Mouse (Mus musculus) limb, embryonic 11.5 days (tissue): ENCODE data around the gene Nop2. TPM values are rescaled to one million over a fixed set of nuclear protein-coding genes. Genes with fewer than 3 reads are reported as not detected.

Experiments used
- ATAC-seq: fragments of 200-750 bp; cut with Nextera tagmentation; 2 replicates; pipeline ENCODE4 v1.8.0; 2017; ENCODE audit warnings: low read depth; ENCODE audit not compliant: insufficient number of reproducible peaks, low FRiP score, low TSS enrichment
- DNase-seq: peaks from one replicate; pipeline ENCODE4 v3.0.0-alpha.2; 2015; ENCODE audit warnings: low spot score
- H3K27ac ChIP-seq: fragments of 300-500 bp; sonication (generic); replicated peaks from 2 replicates; pipeline ENCODE4 v1.5.1; 2014; ENCODE audit warnings: low read depth, mild to moderate bottlenecking, low read length
- H3K27me3 ChIP-seq: fragments of 300-500 bp; sonication (generic); 2 replicates; pipeline ENCODE4 v1.6.1; 2014; ENCODE audit warnings: mild to moderate bottlenecking, low read length, mixed read lengths; ENCODE audit not compliant: control insufficient read depth, insufficient read depth
- H3K36me3 ChIP-seq: fragments of 300-500 bp; sonication (generic); 2 replicates; pipeline ENCODE4 v1.6.1; 2014; ENCODE audit warnings: mild to moderate bottlenecking, low read length, moderate library complexity, mixed read lengths; ENCODE audit not compliant: control insufficient read depth, insufficient read depth
- H3K4me1 ChIP-seq: fragments of 300-500 bp; sonication (generic); 2 replicates; pipeline ENCODE4 v1.6.1; 2014; ENCODE audit warnings: low read length, mixed read lengths; ENCODE audit not compliant: control insufficient read depth, insufficient read depth
- H3K4me2 ChIP-seq: fragments of 300-500 bp; sonication (generic); 2 replicates; pipeline ENCODE4 v1.6.1; 2014; ENCODE audit warnings: low read depth, mild to moderate bottlenecking, moderate library complexity; ENCODE audit not compliant: severe bottlenecking
- H3K4me3 ChIP-seq: fragments of 300-500 bp; sonication (generic); 2 replicates; pipeline ENCODE4 v1.5.1; 2014; ENCODE audit warnings: low read depth, low read length
- H3K9ac ChIP-seq: fragments of 300-500 bp; sonication (generic); 2 replicates; pipeline ENCODE4 v1.6.1; 2014; ENCODE audit warnings: mild to moderate bottlenecking, low read length
- H3K9me3 ChIP-seq: fragments of 300-500 bp; sonication (generic); 2 replicates; pipeline ENCODE4 v1.6.1; 2016; ENCODE audit warnings: low read length; ENCODE audit not compliant: control insufficient read depth
- WGBS: fragments of 180-500 bp; shearing (Covaris S2); extraction: QIAGEN DNeasy Blood & Tissue Kit; methylation state at CpG from one replicate; pipeline ENCODE4 v1.1.7; 2014; 5-methylcytosine and 5-hydroxymethylcytosine counted together
- polyA plus RNA-seq: library from polyadenylated mRNA; unstranded; fragments of >200 nt; fragmentation: Nextera tagmentation; extraction: Ambion mirVana; gene quantifications from 2 replicates; pipeline ENCODE4 v1.2.1, GENCODE M21; 2014

Nop2 gene
- polyA plus RNA-seq, 1 experiment from 2014 or later = 71.4 TPM

- Histone ChIP-seq H3K4me1 (0 out of 2 replicates have a peak, but pooled peaks cover 3% of the 10 kb centered on the region), H3K9ac (no peak overlapping the region), H3K36me3 (peaks cover 24% of the 10 kb centered on the region), H3K4me2 (no peak overlapping the region), H3K27me3 (no peaks in the 10 kb centered on the region), H3K27ac (0 out of 2 replicates have a peak overlapping the region, but pooled peaks have one; percentile 12), H3K9me3 (no peaks in the 10 kb centered on the region), H3K4me3 (no peak overlapping the region)
- DNase-seq = no peak
- 89% methylated on average over 20 of the region's 20 CpGs for WGBS
- ATAC-seq = no peak
Measured at GRCm38 (mm10) chr6:125129710-125130402, 1.9 kb upstream of the Nop2 start.

DNA sequence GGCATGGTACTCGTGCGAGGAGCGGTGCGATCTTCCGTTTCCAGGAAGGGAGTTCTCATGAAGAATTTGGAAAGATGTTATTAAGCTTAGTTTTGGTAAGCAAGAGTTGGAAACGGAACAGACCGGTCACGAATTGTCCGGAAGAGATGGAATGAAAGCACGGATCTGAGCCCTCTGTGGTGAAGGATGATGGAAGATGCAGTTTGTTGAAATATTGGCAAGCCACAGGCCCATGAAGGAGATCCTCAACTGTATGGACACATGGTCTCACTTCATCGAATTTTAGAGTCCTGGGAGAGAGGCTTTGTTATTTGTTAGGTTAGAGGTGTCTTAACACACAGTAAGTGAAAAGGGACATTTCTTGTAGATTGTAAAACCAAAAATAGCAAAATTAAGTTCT is 761 bp downstream of the Nop2 start:
- Histone ChIP-seq H3K27ac (no peak overlapping the region), H3K27me3 (no peaks in the 10 kb centered on the region), H3K4me3 (peak overlapping the region; percentile 64), H3K36me3 (peaks cover 43% of the 10 kb centered on the region), H3K4me2 (peak overlapping the region; percentile 67), H3K9ac (peak overlapping the region; percentile 79), H3K9me3 (no peaks in the 10 kb centered on the region), H3K4me1 (0 out of 2 replicates have a peak, but pooled peaks cover 3% of the 10 kb centered on the region)
- WGBS = 8% methylated on average over 11 of the region's 11 CpGs
- ATAC-seq (no peak), DNase-seq (no peak)

DNA sequence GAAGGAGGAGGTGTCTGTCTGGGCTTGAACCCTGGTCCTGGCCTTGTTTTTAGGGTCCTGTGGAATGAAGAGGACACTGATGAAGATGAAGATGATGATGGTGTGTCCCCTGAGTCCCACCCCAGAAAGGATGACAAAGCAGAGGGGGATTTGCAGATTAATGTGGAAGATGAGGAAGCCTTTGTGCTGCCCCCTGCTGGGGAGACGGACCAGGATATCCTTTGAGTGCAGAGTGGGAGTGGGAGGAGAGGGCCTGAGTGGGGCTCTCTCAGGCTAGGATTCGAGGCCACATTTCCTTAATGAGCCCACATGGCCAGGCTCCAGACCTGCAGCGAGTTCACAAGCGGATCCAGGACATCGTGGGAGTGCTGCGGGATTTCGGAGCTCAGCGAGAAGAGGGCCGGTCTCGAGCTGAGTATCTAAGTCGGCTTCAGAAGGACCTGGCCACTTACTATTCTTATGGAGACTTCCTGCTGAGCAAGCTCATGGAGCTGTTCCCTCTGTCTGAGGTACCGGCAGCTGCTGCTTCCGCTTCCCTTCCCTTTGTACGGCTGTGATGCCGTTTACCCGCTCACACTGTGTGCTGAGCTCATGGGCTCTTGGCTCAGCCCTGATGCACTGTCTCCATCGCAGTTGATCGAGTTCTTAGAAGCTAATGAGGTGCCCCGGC is 5.4 kb downstream of the Nop2 start:
- WGBS = 94% methylated on average over 19 of the region's 19 CpGs
- no peak overlapping the region for H3K27ac ChIP-seq
- DNase-seq (peak; percentile 61), ATAC-seq (no peak)
- no peak overlapping the region for H3K9ac ChIP-seq
- peaks cover 56% of the 10 kb centered on the region for H3K36me3 ChIP-seq
- no peak overlapping the region for H3K4me3 ChIP-seq
- H3K27me3 ChIP-seq = no peaks in the 10 kb centered on the region
- H3K4me2 ChIP-seq = no peak overlapping the region
- H3K4me1 ChIP-seq = no peaks in the 10 kb centered on the region
- H3K9me3 ChIP-seq = no peaks in the 10 kb centered on the region

- Histone ChIP-seq H3K4me3 (no peak overlapping the region), H3K9ac (no peak overlapping the region), H3K27ac (no peak overlapping the region), H3K4me2 (no peak overlapping the region), H3K27me3 (no peaks in the 10 kb centered on the region), H3K36me3 (peaks cover 58% of the 10 kb centered on the region), H3K9me3 (no peaks in the 10 kb centered on the region), H3K4me1 (0 out of 2 replicates have a peak, but pooled peaks cover 5% of the 10 kb centered on the region)
- 94% methylated on average over 7 of the region's 7 CpGs for WGBS
- DNase-seq (no peak), ATAC-seq (no peak)
Measured at GRCm38 (mm10) chr6:125139747-125140146, 8.0 kb downstream of the Nop2 start.

- 94% methylated on average over 8 of the region's 8 CpGs for WGBS
- peaks cover 37% of the 10 kb centered on the region for H3K36me3 ChIP-seq
- no peak overlapping the region for H3K27ac ChIP-seq
Measured at GRCm38 (mm10) chr6:125142436-125142835, 10.7 kb downstream of the Nop2 start.

DNA sequence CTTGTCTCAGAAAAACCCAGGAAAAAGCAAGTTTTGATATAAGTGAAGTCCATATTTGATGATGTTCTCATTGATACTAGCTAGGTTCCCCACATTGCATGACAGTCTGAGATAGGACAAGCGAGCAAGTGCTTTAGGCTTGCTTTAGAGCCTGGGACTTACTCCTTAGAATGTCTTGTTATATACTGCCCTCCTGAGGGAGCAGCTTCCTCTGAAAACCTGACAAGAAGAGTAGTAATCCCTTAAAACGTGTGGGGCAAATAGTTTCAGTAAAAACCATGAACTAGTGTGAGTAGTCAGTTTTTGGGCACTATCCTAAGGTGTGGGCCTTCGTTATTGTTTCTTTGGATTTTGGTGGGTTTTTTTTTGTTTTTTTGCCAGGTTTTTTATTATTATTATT is 11.4 kb downstream of the Nop2 start:
- ATAC-seq (no peak), DNase-seq (no peak)
- H3K4me2 ChIP-seq = no peak overlapping the region
- H3K4me3 ChIP-seq = no peak overlapping the region
- 78% methylated on average over 3 of the region's 3 CpGs for WGBS
- no peaks in the 10 kb centered on the region for H3K27me3 ChIP-seq
- no peak overlapping the region for H3K9ac ChIP-seq
- no peak overlapping the region for H3K27ac ChIP-seq
- H3K4me1 ChIP-seq = peaks cover 16% of the 10 kb centered on the region; the same call in 1 of the 2 replicates
- no peaks in the 10 kb centered on the region for H3K9me3 ChIP-seq
- peaks cover 34% of the 10 kb centered on the region for H3K36me3 ChIP-seq

More at GRCm38 (mm10) chr6:125142436-125142835, 10.7 kb downstream of the Nop2 start:
- Histone ChIP-seq H3K4me2 (no peak overlapping the region), H3K4me3 (no peak overlapping the region), H3K9ac (no peak overlapping the region), H3K9me3 (no peaks in the 10 kb centered on the region), H3K4me1 (peaks cover 16% of the 10 kb centered on the region; the same call in 1 of the 2 replicates), H3K27me3 (no peaks in the 10 kb centered on the region)
- ATAC-seq (no peak), DNase-seq (no peak)

- no peak overlapping the region for H3K4me3 ChIP-seq
- no peak for ATAC-seq
- H3K27ac ChIP-seq = no peak overlapping the region
Measured at GRCm38 (mm10) chr6:125143904-125144303, 12.2 kb downstream of the Nop2 start.

GRCm38 (mm10) chr6:125145001-125145400 is 13.3 kb downstream of the Nop2 start, which contains the start of gene Iffo1:
Iffo1 (plus strand) TSS chr6:125145241.
- Histone ChIP-seq H3K9me3 (no peaks in the 10 kb centered on the region), H3K4me3 (peak within 1 kb of the TSS; percentile 86), H3K27me3 (no peaks in the 10 kb centered on the region), H3K4me1 (peaks cover 22% of the 10 kb centered on the region; the same call in 1 of the 2 replicates), H3K4me2 (peak within 1 kb of the TSS; percentile 96), H3K27ac (peak within 1 kb of the TSS; percentile 86), H3K9ac (peak within 1 kb of the TSS; percentile 89), H3K36me3 (peaks cover 23% of the 10 kb centered on the region)
- WGBS = under 1% methylated on average over 16 of the region's 16 CpGs
- DNase-seq (peak; percentile 95), ATAC-seq (peak; percentile 94)

More at GRCm38 (mm10) chr6:125143904-125144303, 12.2 kb downstream of the Nop2 start:
- peaks cover 31% of the 10 kb centered on the region for H3K36me3 ChIP-seq
- H3K9me3 ChIP-seq = no peaks in the 10 kb centered on the region
- H3K9ac ChIP-seq = no peak overlapping the region
- no peaks in the 10 kb centered on the region for H3K27me3 ChIP-seq
- peaks cover 22% of the 10 kb centered on the region; the same call in 1 of the 2 replicates for H3K4me1 ChIP-seq
- no peak overlapping the region for H3K4me2 ChIP-seq
- WGBS = 81% methylated on average over 9 of the region's 9 CpGs
- no peak for DNase-seq
